Mouse (Mus musculus): ENCODE measurements at regions not wholly inside any gene's neighbourhood (a gene's known extent, or its start where the extent isn't known, plus 50 kb on each side); places are given as distances from the start of the nearest gene placed in this dataset.

GRCm38 (mm10) chr3:34137984-34138383, 56.9 kb upstream of the Dnajc19 start:
- Histone ChIP-seq H3K27me3 (no peaks in the 10 kb centered on the region), H3K9ac (no peak overlapping the region), H3K36me3 (no peaks in the 10 kb centered on the region), H3K9me3 (no peaks in the 10 kb centered on the region), H3K4me3 (no peak overlapping the region), H3K27ac (no peak overlapping the region), H3K4me2 (no peak overlapping the region), H3K4me1 (no peaks in the 10 kb centered on the region)
- ATAC-seq (ENCODE audit: insufficient number of reproducible peaks, low FRiP score, low TSS enrichment, low read depth) = no peak
- 78% methylated on average over 7 of the region's 7 CpGs for WGBS

GRCm38 (mm10) chr3:34136385-34136784, 55.3 kb upstream of the Dnajc19 start:
- 75% methylated on average over 2 of the region's 2 CpGs for WGBS
- H3K4me2 ChIP-seq = no peak overlapping the region
- H3K4me1 ChIP-seq = no peaks in the 10 kb centered on the region
- no peaks in the 10 kb centered on the region for H3K27me3 ChIP-seq
- no peak overlapping the region for H3K9ac ChIP-seq
- H3K4me3 ChIP-seq = no peak overlapping the region
- H3K27ac ChIP-seq = no peak overlapping the region
- H3K9me3 ChIP-seq = no peaks in the 10 kb centered on the region
- H3K36me3 ChIP-seq = no peaks in the 10 kb centered on the region
- no peak for ATAC-seq (ENCODE audit: insufficient number of reproducible peaks, low FRiP score, low TSS enrichment, low read depth)
